Mouse (Mus musculus) small intestine, adult 2 months (tissue): ENCODE measurements around the gene Slc7a6.

Experiments
- CTCF ChIP-seq: fragments of 200-500 bp; IDR thresholded peaks from 2 replicates; pipeline ENCODE4 v1.5.1; 2012; ENCODE audit warnings: low read depth, mild to moderate bottlenecking, control low read depth, inconsistent platforms, low read length, moderate library complexity, mixed read lengths; ENCODE audit not compliant: insufficient replicate concordance, insufficient read length; ENCODE audit errors: extremely low read depth
- POLR2A ChIP-seq: fragments of 200-500 bp; IDR thresholded peaks from 2 replicates; pipeline ENCODE4 v1.6.1; 2012; ENCODE audit warnings: low read depth, mild to moderate bottlenecking, control low read depth, inconsistent platforms, low read length, moderate library complexity

- TF ChIP-seq CTCF (no peak), POLR2A (no peak)
Observed at GRCm38 (mm10) chr8:106210035-106210731, 41.5 kb downstream of the Slc7a6 start.
